Comparison of ENCODE assay signal across 13 mouse cellular contexts in genomic region chr16:42919992-42920760, GRCm38 (mm10).
"Had no signal": no experiment of that assay in that cellular context is flagged by ENCODE, and none has a peak within 500 bp of the region (broad histone marks: within the 10 kb centered on the region; RNA-seq: fewer than 3 reads in every experiment).

No protein-coding gene starts in this region.

- H3K36me3 ChIP-seq: limb, embryonic 15.5 days; liver, embryonic 12.5 days; midbrain, embryonic 13.5 days; neural tube, embryonic 13.5 days had no signal

- DNase-seq: kidney, adult 18-20 months; kidney, postnatal 10 days; layer of hippocampus, postnatal 36 days; lung, embryonic 14.5 days; lung, postnatal 10 days; lung, postnatal 4 days; right cerebral cortex, postnatal 14 days; thymus, adult 18-20 months; thymus, postnatal 25 days had no signal

- H3K9me3 ChIP-seq: limb, embryonic 15.5 days; liver, embryonic 12.5 days; midbrain, embryonic 13.5 days; neural tube, embryonic 13.5 days had no signal

- H3K27ac ChIP-seq: limb, embryonic 15.5 days; liver, embryonic 12.5 days; midbrain, embryonic 13.5 days; neural tube, embryonic 13.5 days had no signal

- H3K4me3 ChIP-seq: limb, embryonic 15.5 days; liver, embryonic 12.5 days; midbrain, embryonic 13.5 days; neural tube, embryonic 13.5 days had no signal

- H3K4me1 ChIP-seq: limb, embryonic 15.5 days; liver, embryonic 12.5 days; midbrain, embryonic 13.5 days; neural tube, embryonic 13.5 days had no signal

- H3K9ac ChIP-seq: limb, embryonic 15.5 days; liver, embryonic 12.5 days; lung, embryonic 14.5 days; midbrain, embryonic 13.5 days; neural tube, embryonic 13.5 days had no signal

- ATAC-seq: liver, embryonic 12.5 days; midbrain, embryonic 13.5 days had no signal

- H3K4me2 ChIP-seq: limb, embryonic 15.5 days; liver, embryonic 12.5 days; lung, embryonic 14.5 days; midbrain, embryonic 13.5 days; neural tube, embryonic 13.5 days had no signal

- H3K27me3 ChIP-seq: limb, embryonic 15.5 days; liver, embryonic 12.5 days; midbrain, embryonic 13.5 days; neural tube, embryonic 13.5 days had no signal
